21 mouse cellular contexts compared by ENCODE assay signal in genomic region chr16:30122211-30123070, GRCm38 (mm10). TPM values are rescaled to one million over a fixed set of nuclear protein-coding genes. Genes with fewer than 3 reads are reported as not detected.
DNase-seq lines count a peak whose midpoint lies in the region; ATAC-seq and TF ChIP-seq lines count a peak whose summit lies in the region.
"Had no signal": no experiment of that assay in that cellular context is flagged by ENCODE, and none has a peak within 500 bp of the region (broad histone marks: within the 10 kb centered on the region; RNA-seq: fewer than 3 reads in every experiment).

No protein-coding gene starts in this region.

- no peak for TF ChIP-seq EP300 in ES-Bruce4 (IDR thresholded peaks at IDR 0.05; ENCODE audit: insufficient read depth, low read depth, low read length)
- TF ChIP-seq EP300 in liver, postnatal 0 days (IDR thresholded peaks at IDR 0.05; ENCODE audit: low read depth) = no peak

- H3K4me3 ChIP-seq in forebrain, embryonic 14.5 days (ENCODE audit: low read depth, low read length) = no peak overlapping the region
- no peak overlapping the region for H3K4me3 ChIP-seq in forebrain, embryonic 15.5 days
- peak overlapping the region; percentile 5; the same call in 1 of the 2 replicates for H3K4me3 ChIP-seq in midbrain, embryonic 10.5 days
- H3K4me3 ChIP-seq in midbrain, embryonic 13.5 days (replicated peaks) = no peak overlapping the region
- no peak overlapping the region for H3K4me3 ChIP-seq in ES-Bruce4 (ENCODE audit: low read depth, low read length)
- peak overlapping the region; percentile 32 for H3K4me3 ChIP-seq in embryonic facial prominence, embryonic 10.5 days
- H3K4me3 ChIP-seq in liver, postnatal 0 days (ENCODE audit: low read depth, low read length) = no peak overlapping the region
- H3K4me3 ChIP-seq: erythroblast, embryonic 14.5 days; limb, embryonic 13.5 days; neural tube, embryonic 13.5 days had no signal

- no peak for TF ChIP-seq CTCF in ES-Bruce4 (IDR thresholded peaks at IDR 0.05; ENCODE audit: low read depth, low read length)
- TF ChIP-seq CTCF in liver, postnatal 0 days (IDR thresholded peaks at IDR 0.05; ENCODE audit: low read depth) = no peak

- peaks cover 32% of the 10 kb centered on the region for H3K27me3 ChIP-seq in forebrain, embryonic 14.5 days (replicated peaks; ENCODE audit: control insufficient read depth, insufficient read depth, low read length)
- peaks cover 47% of the 10 kb centered on the region for H3K27me3 ChIP-seq in forebrain, embryonic 15.5 days
- peaks cover 99% of the 10 kb centered on the region for H3K27me3 ChIP-seq in midbrain, embryonic 10.5 days (ENCODE audit: low read depth, poor library complexity, severe bottlenecking)
- H3K27me3 ChIP-seq in midbrain, embryonic 13.5 days = peaks cover 89% of the 10 kb centered on the region
- no peaks in the 10 kb centered on the region for H3K27me3 ChIP-seq in ES-Bruce4 (ENCODE audit: control insufficient read depth, insufficient read depth, low read length, poor library complexity, severe bottlenecking)
- H3K27me3 ChIP-seq in embryonic facial prominence, embryonic 10.5 days (replicated peaks; ENCODE audit: low read depth, poor library complexity, severe bottlenecking) = peaks cover 94% of the 10 kb centered on the region
- H3K27me3 ChIP-seq in liver, postnatal 0 days (ENCODE audit: insufficient read depth, low read length) = peaks cover 4% of the 10 kb centered on the region; the same call in 1 of the 2 replicates
- H3K27me3 ChIP-seq: Patski had no signal

- TF ChIP-seq POLR2A in ES-Bruce4 (IDR thresholded peaks at IDR 0.05; ENCODE audit: insufficient read depth, low read length) = no peak

- H3K27ac ChIP-seq in forebrain, embryonic 14.5 days (ENCODE audit: low read depth, low read length) = no peak overlapping the region
- H3K27ac ChIP-seq in forebrain, embryonic 15.5 days (replicated peaks) = no peak overlapping the region
- no peak overlapping the region for H3K27ac ChIP-seq in midbrain, embryonic 10.5 days (replicated peaks)
- H3K27ac ChIP-seq in midbrain, embryonic 13.5 days = no peak overlapping the region
- H3K27ac ChIP-seq in ES-Bruce4 (ENCODE audit: insufficient read depth, low read length) = no peak overlapping the region
- peak overlapping the region; percentile 16; the same call in 1 of the 2 replicates for H3K27ac ChIP-seq in embryonic facial prominence, embryonic 10.5 days (replicated peaks)
- H3K27ac ChIP-seq in liver, postnatal 0 days (ENCODE audit: low read depth) = no peak overlapping the region
- H3K27ac ChIP-seq: limb, embryonic 13.5 days; liver, embryonic 14.5 days; neural tube, embryonic 13.5 days had no signal

- WGBS in forebrain, embryonic 14.5 days = 17% methylated on average over 29 of the region's 29 CpGs
- WGBS in forebrain, embryonic 15.5 days = 22% methylated on average over 29 of the region's 29 CpGs
- 6% methylated on average over 29 of the region's 29 CpGs for WGBS in midbrain, embryonic 10.5 days
- 7% methylated on average over 29 of the region's 29 CpGs for WGBS in midbrain, embryonic 13.5 days
- 5% methylated on average over 29 of the region's 29 CpGs for WGBS in embryonic facial prominence, embryonic 10.5 days
- 38% methylated on average over 29 of the region's 29 CpGs for WGBS in liver, postnatal 0 days (ENCODE audit: insufficient replicate concordance)

- H3K4me1 ChIP-seq in forebrain, embryonic 14.5 days (ENCODE audit: control insufficient read depth, insufficient read depth, low read length) = peaks cover 8% of the 10 kb centered on the region
- peaks cover 16% of the 10 kb centered on the region for H3K4me1 ChIP-seq in forebrain, embryonic 15.5 days
- H3K4me1 ChIP-seq in midbrain, embryonic 10.5 days = peaks cover 43% of the 10 kb centered on the region
- H3K4me1 ChIP-seq in midbrain, embryonic 13.5 days (replicated peaks) = peaks cover 20% of the 10 kb centered on the region
- peaks cover 4% of the 10 kb centered on the region for H3K4me1 ChIP-seq in ES-Bruce4 (ENCODE audit: control insufficient read depth, insufficient read depth, low read length)
- peaks cover 46% of the 10 kb centered on the region for H3K4me1 ChIP-seq in embryonic facial prominence, embryonic 10.5 days
- H3K4me1 ChIP-seq in liver, postnatal 0 days (ENCODE audit: insufficient read depth) = peaks cover 3% of the 10 kb centered on the region; the same call in 1 of the 2 replicates

- peak; percentile 26 for DNase-seq in forebrain, embryonic 14.5 days (ENCODE audit: low spot score)
- DNase-seq in midbrain, embryonic 10.5 days (ENCODE audit: low spot score) = peak; percentile 58
- peak; percentile 41 for DNase-seq in embryonic facial prominence, embryonic 10.5 days (ENCODE audit: low spot score)
- no peak for DNase-seq in liver, postnatal 0 days
- DNase-seq: adrenal gland, postnatal 25 days; B cell, adult 2 months; cerebellum, adult 2 months; gastrocnemius, postnatal 25 days; heart, postnatal 4 days; kidney, adult 9 months; kidney, postnatal 4 days; lung, postnatal 36 days had no signal

- H3K4me2 ChIP-seq in forebrain, embryonic 14.5 days (ENCODE audit: low read length) = no peak overlapping the region
- no peak overlapping the region for H3K4me2 ChIP-seq in forebrain, embryonic 15.5 days (replicated peaks)
- H3K4me2 ChIP-seq in midbrain, embryonic 13.5 days (replicated peaks) = no peak overlapping the region; the same call in 1 of the 2 replicates
- H3K4me2 ChIP-seq in liver, postnatal 0 days (ENCODE audit: low read depth, low read length) = no peak overlapping the region
- H3K4me2 ChIP-seq: limb, embryonic 13.5 days; neural tube, embryonic 13.5 days had no signal

- H3K36me3 ChIP-seq in forebrain, embryonic 14.5 days (ENCODE audit: control insufficient read depth, insufficient read depth, low read length) = no peaks in the 10 kb centered on the region
- H3K36me3 ChIP-seq in forebrain, embryonic 15.5 days = no peaks in the 10 kb centered on the region
- H3K36me3 ChIP-seq in midbrain, embryonic 10.5 days = no peaks in the 10 kb centered on the region
- H3K36me3 ChIP-seq in midbrain, embryonic 13.5 days = no peaks in the 10 kb centered on the region
- no peaks in the 10 kb centered on the region for H3K36me3 ChIP-seq in ES-Bruce4 (ENCODE audit: control insufficient read depth, insufficient read depth, low read length, poor library complexity, severe bottlenecking)
- H3K36me3 ChIP-seq in embryonic facial prominence, embryonic 10.5 days (replicated peaks) = no peaks in the 10 kb centered on the region
- H3K36me3 ChIP-seq in liver, postnatal 0 days (replicated peaks; ENCODE audit: insufficient read depth, low read length) = no peaks in the 10 kb centered on the region
- H3K36me3 ChIP-seq: limb, embryonic 13.5 days; neural tube, embryonic 13.5 days had no signal

- no peak for ATAC-seq in forebrain, embryonic 14.5 days
- no peak for ATAC-seq in forebrain, embryonic 15.5 days (replicated peaks)
- ATAC-seq in midbrain, embryonic 13.5 days = no peak
- ATAC-seq in liver, postnatal 0 days = no peak
- ATAC-seq: inflammation-experienced regulatory T-cells, adult 6 months; Patski had no signal

- H3K9ac ChIP-seq in forebrain, embryonic 14.5 days (ENCODE audit: low read length) = no peak overlapping the region; the same call in 1 of the 2 replicates
- no peak overlapping the region for H3K9ac ChIP-seq in forebrain, embryonic 15.5 days (replicated peaks)
- no peak overlapping the region for H3K9ac ChIP-seq in midbrain, embryonic 13.5 days (replicated peaks)
- H3K9ac ChIP-seq in ES-Bruce4 (ENCODE audit: low read depth, poor library complexity, severe bottlenecking) = peak overlapping the region; percentile 54
- H3K9ac ChIP-seq in liver, postnatal 0 days (replicated peaks) = no peak overlapping the region
- H3K9ac ChIP-seq: limb, embryonic 13.5 days; liver, embryonic 14.5 days; neural tube, embryonic 13.5 days had no signal

- H3K9me3 ChIP-seq in forebrain, embryonic 14.5 days (replicated peaks; ENCODE audit: control insufficient read depth, low read length) = peaks cover under 1% of the 10 kb centered on the region; the same call in 1 of the 2 replicates
- H3K9me3 ChIP-seq in forebrain, embryonic 15.5 days = no peaks in the 10 kb centered on the region
- peaks cover 5% of the 10 kb centered on the region; the same call in 1 of the 2 replicates for H3K9me3 ChIP-seq in midbrain, embryonic 10.5 days (replicated peaks)
- no peaks in the 10 kb centered on the region for H3K9me3 ChIP-seq in midbrain, embryonic 13.5 days
- no peaks in the 10 kb centered on the region for H3K9me3 ChIP-seq in ES-Bruce4 (replicated peaks; ENCODE audit: control insufficient read depth, insufficient read depth, low read length, poor library complexity, severe bottlenecking)
- H3K9me3 ChIP-seq in embryonic facial prominence, embryonic 10.5 days = peaks cover 3% of the 10 kb centered on the region; the same call in 1 of the 2 replicates
- no peaks in the 10 kb centered on the region for H3K9me3 ChIP-seq in liver, postnatal 0 days (ENCODE audit: low read length)
- H3K9me3 ChIP-seq: limb, embryonic 13.5 days had no signal

RNA-seq across cellular contexts. Expression of gene Hes1, which starts 58.3 kb away (rescaled TPM):
- polyA plus RNA-seq in forebrain, embryonic 14.5 days (2014; fragmentation: Nextera tagmentation; extraction: Ambion mirVana) = 15.2 and 20.5 TPM in 2 replicates
- polyA plus RNA-seq in forebrain, embryonic 15.5 days (2015; fragmentation: Nextera tagmentation; extraction: Ambion mirVana) = 16.4 and 18.8 TPM in 2 replicates
- polyA plus RNA-seq in midbrain, embryonic 10.5 days (2016; fragmentation: Nextera tagmentation; extraction: Ambion mirVana) = 32.2 and 42.5 TPM in 2 replicates
- 14.1 and 19.7 TPM in 2 replicates for polyA plus RNA-seq in midbrain, embryonic 13.5 days (2015; fragmentation: Nextera tagmentation; extraction: Ambion mirVana)
- 37.8 and 41.0 TPM in 2 replicates for polyA plus RNA-seq in ES-Bruce4 (2011; ENCODE audit: insufficient read depth, insufficient read length, low read depth, missing spikeins)
- polyA plus RNA-seq in embryonic facial prominence, embryonic 10.5 days (2016; fragmentation: Nextera tagmentation; extraction: Ambion mirVana) = 43.3 and 47.2 TPM in 2 replicates
- polyA plus RNA-seq in liver, postnatal 0 days (2015; fragmentation: Nextera tagmentation; extraction: Ambion mirVana) = 14.3 and 20.1 TPM in 2 replicates

Comparison
In these comparisons a context has a peak if more than half of its experiments do, and no peak if none do; other contexts are left out.
1. H3K4me3 ChIP-seq: peak in midbrain, embryonic 10.5 days (single experiment) and embryonic facial prominence, embryonic 10.5 days (single experiment); none in forebrain, embryonic 14.5 days (single experiment), forebrain, embryonic 15.5 days (single experiment), midbrain, embryonic 13.5 days (single experiment), ES-Bruce4 (single experiment) and liver, postnatal 0 days (single experiment).